Mouse (Mus musculus): ENCODE data around the gene Fam53b.
A peak's percentile ranks its signal among the peaks of the same experiment; 100 is the strongest.

- TF ChIP-seq CTCF (IDR thresholded peaks at IDR 0.05) (no peak), EP300 (IDR thresholded peaks at IDR 0.05) (0 out of 2 replicates have a peak, but pooled peaks have one; percentile 41)
Measured at GRCm38 (mm10) chr7:132714236-132714923, 99.3 kb downstream of the Fam53b start.

All from lung, postnatal 0 days (tissue).